Mouse (Mus musculus) bone marrow macrophage, adult 2 months (primary cell): ENCODE results near the gene Napsa.

ENCODE experiments used
- CTCF ChIP-seq: IDR thresholded peaks from 2 replicates; pipeline ENCODE4 v1.5.1; 2012; ENCODE audit warnings: low read depth, mild to moderate bottlenecking, low read length, moderate library complexity
- POLR2A ChIP-seq: IDR thresholded peaks from 2 replicates; pipeline ENCODE4 v1.6.1; 2012; ENCODE audit warnings: mild to moderate bottlenecking, low read depth, low read length, borderline replicate concordance

GRCm38 (mm10) chr7:44589946-44590345 is 17.8 kb downstream of the Napsa start:
- no peak for TF ChIP-seq CTCF
- TF ChIP-seq POLR2A: no peak
